Mouse (Mus musculus) adipocyte (in vitro differentiated cells): ENCODE data around the gene Neurl1a.

Experiments used
- DNase-seq: peaks from one replicate; pipeline ENCODE4 v3.0.0-alpha.2; 2016; ENCODE audit warnings: low spot score

Neurl1a gene

GRCm38 (mm10) chr19:47286886-47287450 is 108.3 kb downstream of the Neurl1a start:
- DNase-seq = no peak

GRCm38 (mm10) chr19:47291307-47292080 is 112.9 kb downstream of the Neurl1a start:
- peak; percentile 61 for DNase-seq

- DNase-seq = peak; percentile 61
Observed at GRCm38 (mm10) chr19:47292451-47292951, 113.9 kb downstream of the Neurl1a start.

GRCm38 (mm10) chr19:47298100-47298499 is 119.5 kb downstream of the Neurl1a start:
- DNase-seq = no peak

GRCm38 (mm10) chr19:47301303-47302190 is 122.9 kb downstream of the Neurl1a start:
- DNase-seq = peak; percentile 68

- DNase-seq = peak; percentile 98
Observed at GRCm38 (mm10) chr19:47302191-47302852, 123.7 kb downstream of the Neurl1a start.

- no peak for DNase-seq
Observed at GRCm38 (mm10) chr19:47303128-47303527, 124.5 kb downstream of the Neurl1a start.

- DNase-seq = no peak
Observed at GRCm38 (mm10) chr19:47304170-47304745, 125.6 kb downstream of the Neurl1a start.

- DNase-seq = no peak
Observed at GRCm38 (mm10) chr19:47305401-47305800, 126.8 kb downstream of the Neurl1a start.

- peak; percentile 67 for DNase-seq
Observed at GRCm38 (mm10) chr19:47306128-47306916, 127.7 kb downstream of the Neurl1a start.

- peak; percentile 72 for DNase-seq
Observed at GRCm38 (mm10) chr19:47306917-47307315, 128.3 kb downstream of the Neurl1a start.
